18 mouse cellular contexts compared by ENCODE assay signal in genomic region chr3:151416931-151417330, GRCm38 (mm10). TPM values are rescaled to one million over a fixed set of nuclear protein-coding genes. Genes with fewer than 3 reads are reported as not detected.
"Had no signal": no experiment of that assay in that cellular context is flagged by ENCODE, and none has a peak within 500 bp of the region (broad histone marks: within the 10 kb centered on the region; RNA-seq: fewer than 3 reads in every experiment).

No protein-coding gene starts in this region.

- H3K27me3 ChIP-seq: lung, embryonic 15.5 days; megakaryocyte, embryonic 14.5 days; midbrain, embryonic 12.5 days; neural tube, embryonic 12.5 days; stomach, embryonic 15.5 days had no signal

- H3K9me3 ChIP-seq: lung, embryonic 15.5 days; megakaryocyte, embryonic 14.5 days; midbrain, embryonic 12.5 days; neural tube, embryonic 12.5 days; stomach, embryonic 15.5 days had no signal

- H3K9ac ChIP-seq: liver, postnatal 0 days; lung, embryonic 15.5 days; midbrain, embryonic 12.5 days; neural tube, embryonic 12.5 days; stomach, embryonic 15.5 days had no signal

- H3K4me3 ChIP-seq: lung, embryonic 15.5 days; megakaryocyte, embryonic 14.5 days; midbrain, embryonic 12.5 days; neural tube, embryonic 12.5 days; stomach, embryonic 15.5 days had no signal

- DNase-seq: liver, postnatal 0 days; lung, adult 2 months; lung, postnatal 14 days; lung, postnatal 36 days; midbrain, embryonic 14.5 days; right cerebral cortex, postnatal 14 days; thymus, adult 2 months; thymus, postnatal 25 days; thymus, postnatal 4 days had no signal

- H3K4me2 ChIP-seq: lung, embryonic 15.5 days; midbrain, embryonic 12.5 days; neural tube, embryonic 12.5 days; stomach, embryonic 15.5 days had no signal

- H3K4me1 ChIP-seq: lung, embryonic 15.5 days; midbrain, embryonic 12.5 days; neural tube, embryonic 12.5 days; stomach, embryonic 15.5 days had no signal

- H3K27ac ChIP-seq: lung, embryonic 15.5 days; macrophage; midbrain, embryonic 12.5 days; neural tube, embryonic 12.5 days; stomach, embryonic 15.5 days; stomach, postnatal 0 days had no signal

- H3K36me3 ChIP-seq: lung, embryonic 15.5 days; midbrain, embryonic 12.5 days; neural tube, embryonic 12.5 days; stomach, embryonic 15.5 days had no signal

- ATAC-seq: liver, postnatal 0 days; lung, postnatal 0 days had no signal

RNA-seq across cellular contexts. Expression of gene Adgrl4, which starts 20.8 kb away (rescaled TPM):
- total RNA-seq: neutrophil, adult 5-6 weeks had no signal
